Mouse (Mus musculus) myocyte (in vitro differentiated cells): ENCODE results near the gene Tlr13.

Experiments
- MAX ChIP-seq: IDR thresholded peaks from one replicate; pipeline ENCODE4 v1.6.1; 2011; ENCODE audit warnings: low read depth, mild to moderate bottlenecking, control low read depth
- POLR2A ChIP-seq: IDR thresholded peaks from one replicate; pipeline ENCODE4 v1.6.1; 2011; ENCODE audit warnings: low read depth, mild to moderate bottlenecking, control low read depth, moderate library complexity; ENCODE audit not compliant: insufficient read length
- USF1 ChIP-seq: IDR thresholded peaks from one replicate; pipeline ENCODE4 v1.6.1; 2011; ENCODE audit warnings: low read depth, mild to moderate bottlenecking, control low read depth, moderate library complexity

- TF ChIP-seq MAX (no peak), POLR2A (no peak), USF1 (no peak)
Observed at GRCm38 (mm10) chrX:106209100-106209499, 66.1 kb downstream of the Tlr13 start.
